Mouse (Mus musculus) duodenum, adult 2 months (tissue): ENCODE data around the gene Gm3099. TPM values are rescaled to one million over a fixed set of nuclear protein-coding genes. Genes with fewer than 3 reads are reported as not detected.

Experiments
- polyA plus RNA-seq: library from polyadenylated mRNA; depleted of rRNA; stranded (reverse); fragments of >200 nt; gene quantifications from 2 replicates; pipeline ENCODE4 v1.2.3, GENCODE M21; 2012; ENCODE audit warnings: low replicate concordance; rRNA removed

Gm3099 gene
- not detected in 2 replicates for polyA plus RNA-seq

GRCm38 (mm10) chr14:3998094-3998493 is at the start of gene Gm3099:
Gene Gm3099, plus strand, starts transcription at chr14:3998394.

GRCm38 (mm10) chr14:3963247-3963646 is 34.9 kb upstream of the Gm3099 start, which contains the start of gene Gm3095:
Gene Gm3095, plus strand, starts transcription at chr14:3963547.

GRCm38 (mm10) chr14:4023641-4024040 is 25.4 kb downstream of the Gm3099 start, which contains the start of gene Gm5796:
Gene Gm5796, plus strand, starts transcription at chr14:4023941.

Other genes with a start within 250 kb of the Gm3099 start
- gene Gm3002, start 188.3 kb upstream of the Gm3099 start, polyA plus RNA-seq = not detected in 2 replicates
- not detected in 2 replicates for gene Gm3033, start 152.1 kb upstream of the Gm3099 start, polyA plus RNA-seq
- gene Gm2916, start 114.2 kb upstream of the Gm3099 start, polyA plus RNA-seq = not detected in 2 replicates
- gene Gm3029, start 66.6 kb upstream of the Gm3099 start, polyA plus RNA-seq = not detected in 2 replicates
- not detected in 2 replicates for gene Gm3095, start 34.8 kb upstream of the Gm3099 start, polyA plus RNA-seq
- gene Gm5796, start 25.5 kb downstream of the Gm3099 start, polyA plus RNA-seq = not detected in 2 replicates
- not detected in 2 replicates for gene Gm3115, start 85.7 kb downstream of the Gm3099 start, polyA plus RNA-seq
- gene Gm8108, start 112.1 kb downstream of the Gm3099 start, polyA plus RNA-seq = not detected in 2 replicates
- gene Gm3127, start 166.6 kb downstream of the Gm3099 start, polyA plus RNA-seq = not detected in 2 replicates
- not detected in 2 replicates for gene Gm2974, start 184.2 kb downstream of the Gm3099 start, polyA plus RNA-seq